Mouse (Mus musculus): ENCODE results near the gene Trmt10a.

The Trmt10a gene

GRCm38 (mm10) chr3:138143315-138144059 lies at the start of gene Trmt10a:
TSS of gene Trmt10a (plus strand) at chr3:138143448.
- DNase-seq (ENCODE audit: low read depth, low spot score) = peak; percentile 99

- no peak for DNase-seq (ENCODE audit: low read depth, low spot score)
Measured at GRCm38 (mm10) chr3:138095301-138095700, 47.9 kb upstream of the Trmt10a start.

GRCm38 (mm10) chr3:138095718-138096117 lies 47.5 kb upstream of the Trmt10a start:
- DNase-seq (ENCODE audit: low read depth, low spot score) = peak; percentile 10

GRCm38 (mm10) chr3:138096263-138097028 lies 46.8 kb upstream of the Trmt10a start:
- no peak for DNase-seq (ENCODE audit: low read depth, low spot score)

GRCm38 (mm10) chr3:138097718-138098117 lies 45.5 kb upstream of the Trmt10a start:
- DNase-seq (ENCODE audit: low read depth, low spot score) = no peak

GRCm38 (mm10) chr3:138101936-138102335 lies 41.3 kb upstream of the Trmt10a start:
- DNase-seq (ENCODE audit: low read depth, low spot score) = no peak

- no peak for DNase-seq (ENCODE audit: low read depth, low spot score)
Measured at GRCm38 (mm10) chr3:138103690-138104089, 39.6 kb upstream of the Trmt10a start.

- DNase-seq (ENCODE audit: low read depth, low spot score) = no peak
Measured at GRCm38 (mm10) chr3:138105056-138105455, 38.2 kb upstream of the Trmt10a start.

GRCm38 (mm10) chr3:138106887-138107286 lies 36.4 kb upstream of the Trmt10a start:
- DNase-seq (ENCODE audit: low read depth, low spot score) = no peak

- no peak for DNase-seq (ENCODE audit: low read depth, low spot score)
Measured at GRCm38 (mm10) chr3:138110910-138111782, 32.1 kb upstream of the Trmt10a start.

GRCm38 (mm10) chr3:138114106-138114505 lies 29.1 kb upstream of the Trmt10a start:
- peak; percentile 68 for DNase-seq (ENCODE audit: low read depth, low spot score)

GRCm38 (mm10) chr3:138116871-138117270 lies 26.4 kb upstream of the Trmt10a start:
- DNase-seq (ENCODE audit: low read depth, low spot score) = no peak

GRCm38 (mm10) chr3:138118392-138118791 lies 24.9 kb upstream of the Trmt10a start:
- no peak for DNase-seq (ENCODE audit: low read depth, low spot score)

GRCm38 (mm10) chr3:138118831-138119230 lies 24.4 kb upstream of the Trmt10a start:
- no peak for DNase-seq (ENCODE audit: low read depth, low spot score)

- no peak for DNase-seq (ENCODE audit: low read depth, low spot score)
Measured at GRCm38 (mm10) chr3:138119444-138120105, 23.7 kb upstream of the Trmt10a start.

- DNase-seq (ENCODE audit: low read depth, low spot score) = no peak
Measured at GRCm38 (mm10) chr3:138121461-138121860, 21.8 kb upstream of the Trmt10a start.

- DNase-seq (ENCODE audit: low read depth, low spot score) = no peak
Measured at GRCm38 (mm10) chr3:138123842-138124241, 19.4 kb upstream of the Trmt10a start.

- no peak for DNase-seq (ENCODE audit: low read depth, low spot score)
Measured at GRCm38 (mm10) chr3:138129110-138129509, 14.1 kb upstream of the Trmt10a start.

- DNase-seq (ENCODE audit: low read depth, low spot score) = no peak
Measured at GRCm38 (mm10) chr3:138130692-138131091, 12.6 kb upstream of the Trmt10a start.

GRCm38 (mm10) chr3:138131168-138131567 lies 12.1 kb upstream of the Trmt10a start:
- no peak for DNase-seq (ENCODE audit: low read depth, low spot score)

- no peak for DNase-seq (ENCODE audit: low read depth, low spot score)
Measured at GRCm38 (mm10) chr3:138133463-138133862, 9.8 kb upstream of the Trmt10a start.

Measured in ZHBTc4 (cell line).